Mouse (Mus musculus): Measurements from ENCODE around the gene Ormdl3.
A peak's percentile ranks its signal among the peaks of the same experiment; 100 is the strongest.
"Not testable (repeated sequence)": the region's sequence is repeated elsewhere in the genome, so short reads cannot be mapped to it uniquely, and the experiment has no call there.

Ormdl3 gene

GRCm38 (mm10) chr11:98586892-98587563, at the start of gene Ormdl3:
Gene Ormdl3, minus strand, starts transcription at chr11:98587368.
- peak; percentile 91 for DNase-seq (ENCODE audit: low read depth, low spot score)

GRCm38 (mm10) chr11:98635312-98635970, 48.3 kb upstream of the Ormdl3 start:
- not testable (repeated sequence) for DNase-seq (ENCODE audit: low read depth, low spot score)

GRCm38 (mm10) chr11:98630646-98631045, 43.5 kb upstream of the Ormdl3 start:
- DNase-seq (ENCODE audit: low read depth, low spot score), result no peak

DNA sequence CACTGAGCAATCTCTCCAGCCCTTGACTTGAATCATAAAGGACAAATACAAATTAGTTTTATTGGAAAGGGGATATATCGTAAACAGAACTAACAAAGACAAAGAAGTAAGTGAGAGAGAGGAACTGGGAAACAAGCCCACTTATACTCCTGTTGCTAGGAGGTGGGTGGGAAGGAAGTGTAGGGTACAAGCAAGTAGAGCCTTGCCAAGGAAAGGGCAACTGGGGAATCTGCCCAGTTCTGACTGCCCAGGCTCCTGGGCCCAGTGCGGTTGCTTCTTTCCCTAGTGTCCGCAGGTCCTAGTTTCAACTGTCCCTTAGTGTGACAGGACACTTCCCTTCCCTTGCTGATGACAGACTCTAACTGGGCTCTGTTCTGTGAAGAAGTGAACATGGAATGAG, 41.5 kb upstream of the Ormdl3 start:
- no peak for DNase-seq (ENCODE audit: low read depth, low spot score)

- no peak for DNase-seq (ENCODE audit: low read depth, low spot score)
These were observed 38.6 kb upstream of the Ormdl3 start, which contains the start of the genes Gm12355 and Gsdma3 for GRCm38 (mm10) chr11:98625611-98626410. Gene Gm12355, minus strand, starts transcription at chr11:98625661. Gene Gsdma3, plus strand, starts transcription at chr11:98626360.

- not testable (repeated sequence) for DNase-seq (ENCODE audit: low read depth, low spot score)
These were observed 37.2 kb upstream of the Ormdl3 start for GRCm38 (mm10) chr11:98624381-98624780.

GRCm38 (mm10) chr11:98623981-98624380, 36.8 kb upstream of the Ormdl3 start:
- DNase-seq (ENCODE audit: low read depth, low spot score), result not testable (repeated sequence)

GRCm38 (mm10) chr11:98620791-98621190, 33.6 kb upstream of the Ormdl3 start:
- DNase-seq (ENCODE audit: low read depth, low spot score), result no peak

DNA sequence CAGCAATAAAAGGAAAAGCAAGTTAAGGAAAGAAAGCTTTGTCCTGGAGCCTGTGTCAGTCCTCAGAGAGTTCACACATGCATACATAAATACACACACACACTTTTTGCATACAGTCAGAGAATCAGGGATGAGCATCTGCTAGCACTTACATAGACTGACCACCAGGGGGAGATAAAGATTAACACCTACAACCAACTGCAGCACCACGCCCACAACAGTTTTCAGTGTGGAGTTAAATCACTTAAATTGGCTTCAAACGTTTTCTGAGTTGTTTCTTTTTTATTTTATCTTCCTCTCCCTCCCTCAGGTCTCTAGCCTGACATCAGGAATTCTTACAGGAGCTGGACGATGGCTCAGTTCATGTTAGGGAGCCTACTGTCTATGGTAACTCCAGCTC, 19.6 kb upstream of the Ormdl3 start:
- DNase-seq (ENCODE audit: low read depth, low spot score), result no peak

- DNase-seq (ENCODE audit: low read depth, low spot score), result not testable (repeated sequence)
These were observed 17.7 kb upstream of the Ormdl3 start for GRCm38 (mm10) chr11:98604911-98605310.

DNA sequence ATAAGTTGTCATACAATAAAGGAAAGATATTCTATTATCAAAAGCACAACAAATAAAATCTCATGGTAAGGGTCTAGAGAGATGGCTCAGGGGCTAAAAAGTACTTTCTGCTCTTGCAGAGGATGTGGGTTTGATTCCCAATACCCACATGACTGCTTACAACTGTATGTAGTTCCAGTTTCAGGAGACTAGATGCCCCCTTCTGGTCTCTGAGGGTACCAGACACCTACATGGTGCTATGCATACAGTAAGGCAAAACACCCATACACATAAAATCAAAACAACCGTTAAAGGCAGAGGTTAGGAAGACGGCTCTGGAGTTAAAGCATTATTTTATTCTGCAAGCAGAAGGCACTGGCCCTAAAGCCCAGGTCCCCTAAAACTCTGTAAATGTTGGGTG, 16.8 kb upstream of the Ormdl3 start:
- DNase-seq (ENCODE audit: low read depth, low spot score), result no peak

DNA sequence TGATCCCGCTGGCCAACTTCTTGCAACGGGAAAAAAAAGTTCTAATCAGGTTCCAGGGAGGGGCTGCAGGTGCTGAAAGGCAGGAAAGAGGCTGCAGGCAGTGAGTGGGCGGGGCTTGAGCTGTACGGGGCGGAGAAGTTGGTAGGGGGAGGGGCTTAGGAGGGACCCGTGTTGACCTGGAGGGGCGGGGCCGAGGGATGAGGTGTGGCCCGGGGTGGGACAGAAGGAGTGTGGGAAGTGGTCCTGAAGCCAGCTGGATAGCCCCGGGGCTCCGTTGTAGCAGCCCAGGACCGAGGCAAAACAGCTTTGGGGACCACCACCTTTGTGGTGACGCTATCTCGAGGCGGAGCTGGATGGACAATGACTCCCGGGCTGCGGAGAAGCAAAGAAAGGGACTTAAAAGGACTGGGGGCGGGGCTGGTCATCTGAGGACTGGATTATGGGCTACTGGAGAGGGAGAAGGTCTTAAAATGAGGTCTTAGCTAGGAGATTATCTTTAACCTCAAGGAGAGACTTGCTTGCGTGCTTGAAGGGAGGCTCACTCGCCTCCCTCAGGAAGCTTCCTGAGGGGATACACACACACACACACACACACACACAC, 15.0 kb upstream of the Ormdl3 start:
- no peak for DNase-seq (ENCODE audit: low read depth, low spot score)

DNA sequence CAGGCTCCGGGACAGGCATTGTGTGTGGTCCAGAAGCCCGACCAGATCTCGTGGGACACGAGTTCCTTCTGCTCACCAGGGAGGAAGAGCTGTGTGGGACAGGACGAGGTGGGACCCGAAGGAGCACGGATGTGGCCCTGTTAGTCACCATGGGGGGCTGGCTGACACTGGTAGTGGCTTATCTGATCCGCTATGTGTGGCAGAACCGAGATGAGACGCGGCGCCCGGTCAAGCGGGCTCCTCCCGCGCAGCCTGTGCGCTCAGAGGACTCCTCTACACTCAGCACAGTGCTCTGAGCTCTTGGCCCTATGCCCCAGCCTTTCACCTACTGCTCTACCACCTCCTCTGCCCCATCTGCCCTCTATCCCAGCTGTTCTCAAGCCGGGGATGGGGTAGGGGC, 12.1 kb upstream of the Ormdl3 start:
- no peak for DNase-seq (ENCODE audit: low read depth, low spot score)

GRCm38 (mm10) chr11:98598851-98599290, 11.7 kb upstream of the Ormdl3 start:
- no peak for DNase-seq (ENCODE audit: low read depth, low spot score)

GRCm38 (mm10) chr11:98597991-98598390, 10.8 kb upstream of the Ormdl3 start, which contains the start of gene Lrrc3c:
Gene Lrrc3c, plus strand, starts transcription at chr11:98598291.
- DNase-seq (ENCODE audit: low read depth, low spot score), result no peak

DNA sequence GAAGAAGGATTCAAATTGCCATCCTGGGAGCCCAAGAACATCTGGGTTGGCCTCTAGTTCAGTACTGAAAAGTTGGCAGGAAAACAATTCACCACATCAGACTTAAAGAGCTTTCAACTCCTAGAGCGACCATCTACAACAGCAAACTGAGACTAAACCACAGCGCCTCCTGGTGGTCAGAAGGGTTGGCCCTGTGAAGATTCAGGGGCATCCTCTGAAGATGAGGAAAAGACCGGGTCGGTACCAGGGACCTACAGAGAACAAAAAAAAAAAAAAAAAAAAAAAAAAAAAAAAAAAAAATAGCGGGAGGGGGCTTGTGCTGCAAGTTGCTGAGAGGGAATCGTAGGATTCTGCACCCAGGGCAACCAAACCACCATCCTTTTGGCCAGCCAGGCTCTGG, 10.2 kb upstream of the Ormdl3 start:
- no peak for DNase-seq (ENCODE audit: low read depth, low spot score)

GRCm38 (mm10) chr11:98595955-98596354, 8.8 kb upstream of the Ormdl3 start:
- no peak for DNase-seq (ENCODE audit: low read depth, low spot score)

DNA sequence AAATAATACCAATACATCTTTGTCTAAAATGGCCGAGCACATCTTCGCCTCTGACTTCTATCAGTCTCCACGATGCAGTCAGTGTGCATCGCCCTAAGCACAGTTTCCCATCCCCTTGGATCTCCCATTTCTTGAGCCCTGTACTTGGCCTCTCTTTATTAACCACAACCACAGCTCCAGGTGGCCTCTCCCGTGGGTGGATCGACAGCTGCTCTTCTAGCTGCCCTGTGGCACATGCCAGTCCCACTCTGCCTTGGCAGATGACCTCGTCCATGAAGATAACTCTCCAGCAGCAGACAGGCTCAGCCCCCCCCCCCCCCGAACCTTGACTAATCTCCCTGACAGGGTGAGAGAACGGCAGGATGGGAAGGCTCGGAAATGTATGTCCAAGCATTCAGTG, 8.3 kb upstream of the Ormdl3 start:
- no peak for DNase-seq (ENCODE audit: low read depth, low spot score)

DNA sequence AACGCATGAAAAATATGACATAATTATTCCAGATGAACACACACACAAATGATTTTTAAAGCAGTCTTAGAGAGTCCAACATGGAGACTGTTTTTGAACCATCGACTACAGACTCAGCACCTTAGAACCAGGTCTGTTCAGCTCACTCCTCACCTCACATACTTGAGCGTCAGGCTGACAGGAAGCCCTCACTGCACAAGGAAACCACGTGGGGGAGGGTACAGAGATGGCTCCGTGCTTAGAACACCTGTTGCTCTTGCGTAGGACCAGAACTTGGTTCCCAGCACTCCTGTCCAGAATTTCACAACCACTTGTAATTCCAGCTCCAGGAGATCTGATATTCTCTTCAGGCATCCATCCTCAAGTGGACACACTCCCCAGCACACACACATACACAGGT, 7.9 kb upstream of the Ormdl3 start:
- DNase-seq (ENCODE audit: low read depth, low spot score), result no peak

- no peak for DNase-seq (ENCODE audit: low read depth, low spot score)
These were observed 3.6 kb upstream of the Ormdl3 start for GRCm38 (mm10) chr11:98590548-98591445.

GRCm38 (mm10) chr11:98589306-98589705, 2.1 kb upstream of the Ormdl3 start:
- DNase-seq (ENCODE audit: low read depth, low spot score), result no peak
